Mouse (Mus musculus) embryonic facial prominence, embryonic 11.5 days (tissue): ENCODE measurements at regions not wholly inside any gene's neighbourhood (a gene's known extent, or its start where the extent isn't known, plus 50 kb on each side); places are given as distances from the start of the nearest gene placed in this dataset.

ENCODE experiments used
- ATAC-seq: fragments of 200-750 bp; cut with Nextera tagmentation; replicated peaks from 2 replicates; pipeline ENCODE4 v1.8.0; 2017; ENCODE audit warnings: low read depth; ENCODE audit not compliant: insufficient number of reproducible peaks, low FRiP score, low TSS enrichment
- DNase-seq: peaks from one replicate; pipeline ENCODE4 v3.0.0-alpha.2; 2015; ENCODE audit warnings: low spot score
- H3K27ac ChIP-seq: fragments of 300-500 bp; sonication (generic); replicated peaks from 2 replicates; pipeline ENCODE4 v1.5.1; 2014; ENCODE audit warnings: mild to moderate bottlenecking, low read depth, low read length, control low read depth
- H3K27me3 ChIP-seq: fragments of 300-500 bp; sonication (generic); 2 replicates; pipeline ENCODE4 v1.6.1; 2014; ENCODE audit warnings: mild to moderate bottlenecking, low read length, moderate library complexity, mixed read lengths; ENCODE audit not compliant: control insufficient read depth, insufficient read depth
- H3K36me3 ChIP-seq: fragments of 300-500 bp; sonication (generic); replicated peaks from 2 replicates; pipeline ENCODE4 v1.6.1; 2014; ENCODE audit warnings: low read depth, mild to moderate bottlenecking, low read length, moderate library complexity, mixed read lengths; ENCODE audit not compliant: control insufficient read depth, insufficient read depth
- H3K4me1 ChIP-seq: fragments of 300-500 bp; sonication (generic); 2 replicates; pipeline ENCODE4 v1.6.1; 2014; ENCODE audit warnings: low read length, mixed read lengths; ENCODE audit not compliant: control insufficient read depth, insufficient read depth
- H3K4me2 ChIP-seq: fragments of 300-500 bp; sonication (generic); 2 replicates; pipeline ENCODE4 v1.6.1; 2014; ENCODE audit warnings: low read depth, mild to moderate bottlenecking, control low read depth, low read length, moderate library complexity
- H3K4me3 ChIP-seq: fragments of 300-500 bp; sonication (generic); 2 replicates; pipeline ENCODE4 v1.5.1; 2014; ENCODE audit warnings: low read depth, low read length, control low read depth
- H3K9ac ChIP-seq: fragments of 300-500 bp; sonication (generic); replicated peaks from 2 replicates; pipeline ENCODE4 v1.6.1; 2014; ENCODE audit warnings: mild to moderate bottlenecking, control low read depth, low read length
- H3K9me3 ChIP-seq: fragments of 300-500 bp; sonication (generic); replicated peaks from 2 replicates; pipeline ENCODE4 v1.6.1; 2016; ENCODE audit warnings: mild to moderate bottlenecking, low read length, inconsistent platforms, mixed read lengths; ENCODE audit not compliant: control insufficient read depth
- WGBS: fragments of 180-500 bp; shearing (Covaris S2); extraction: QIAGEN DNeasy Blood & Tissue Kit; methylation state at CpG from one replicate; pipeline ENCODE4 v1.1.7; 2014; 5-methylcytosine and 5-hydroxymethylcytosine counted together

- H3K4me1 ChIP-seq, result no peaks in the 10 kb centered on the region
- WGBS, result 69% methylated on average over 6 of the region's 6 CpGs
- H3K27ac ChIP-seq, result no peak overlapping the region
- no peak overlapping the region for H3K9ac ChIP-seq
- H3K4me3 ChIP-seq, result no peak overlapping the region
- no peak for ATAC-seq
- no peaks in the 10 kb centered on the region for H3K36me3 ChIP-seq
- H3K27me3 ChIP-seq, result no peaks in the 10 kb centered on the region
- DNase-seq, result no peak
- H3K9me3 ChIP-seq, result no peaks in the 10 kb centered on the region
- H3K4me2 ChIP-seq, result no peak overlapping the region
Observed at GRCm38 (mm10) chr11:19107180-19107579, 88.4 kb upstream of the Meis1 start.

GRCm38 (mm10) chr11:19109055-19109454 lies 90.3 kb upstream of the Meis1 start:
- H3K9ac ChIP-seq, result no peak overlapping the region
- H3K9me3 ChIP-seq, result no peaks in the 10 kb centered on the region
- ATAC-seq (no peak), DNase-seq (no peak)
- H3K27ac ChIP-seq, result no peak overlapping the region
- H3K36me3 ChIP-seq, result no peaks in the 10 kb centered on the region
- H3K27me3 ChIP-seq, result no peaks in the 10 kb centered on the region
- no peak overlapping the region for H3K4me3 ChIP-seq
- WGBS, result 61% methylated on average over 4 of the region's 4 CpGs
- H3K4me1 ChIP-seq, result no peaks in the 10 kb centered on the region
- H3K4me2 ChIP-seq, result no peak overlapping the region

GRCm38 (mm10) chr11:19111916-19112575 lies 93.3 kb upstream of the Meis1 start:
- no peaks in the 10 kb centered on the region for H3K4me1 ChIP-seq
- ATAC-seq, result no peak
- no peak overlapping the region for H3K4me3 ChIP-seq
- no peak overlapping the region for H3K9ac ChIP-seq
- H3K36me3 ChIP-seq, result no peaks in the 10 kb centered on the region
- no peak overlapping the region for H3K27ac ChIP-seq
- no peak overlapping the region for H3K4me2 ChIP-seq
- 61% methylated on average over 7 of the region's 7 CpGs for WGBS
- no peak for DNase-seq
- no peaks in the 10 kb centered on the region for H3K27me3 ChIP-seq
- no peaks in the 10 kb centered on the region for H3K9me3 ChIP-seq

GRCm38 (mm10) chr11:19117121-19117520 lies 98.3 kb upstream of the Meis1 start:
- H3K27me3 ChIP-seq, result no peaks in the 10 kb centered on the region
- H3K4me3 ChIP-seq, result no peak overlapping the region
- no peak overlapping the region for H3K9ac ChIP-seq
- 66% methylated on average over 2 of the region's 2 CpGs for WGBS
- ATAC-seq (no peak), DNase-seq (no peak)
- no peak overlapping the region for H3K27ac ChIP-seq
- no peaks in the 10 kb centered on the region for H3K9me3 ChIP-seq
- H3K4me2 ChIP-seq, result no peak overlapping the region
- H3K4me1 ChIP-seq, result no peaks in the 10 kb centered on the region
- H3K36me3 ChIP-seq, result no peaks in the 10 kb centered on the region

- Histone ChIP-seq H3K27me3 (no peaks in the 10 kb centered on the region), H3K27ac (no peak overlapping the region), H3K4me1 (no peaks in the 10 kb centered on the region), H3K4me2 (no peak overlapping the region), H3K9ac (no peak overlapping the region), H3K9me3 (no peaks in the 10 kb centered on the region), H3K4me3 (no peak overlapping the region), H3K36me3 (no peaks in the 10 kb centered on the region)
- ATAC-seq (no peak), DNase-seq (no peak)
- 58% methylated on average over 4 of the region's 4 CpGs for WGBS
Observed at GRCm38 (mm10) chr11:19118258-19118657, 99.5 kb upstream of the Meis1 start.

- Histone ChIP-seq H3K4me2 (no peak overlapping the region), H3K27ac (no peak overlapping the region), H3K4me1 (no peaks in the 10 kb centered on the region), H3K27me3 (no peaks in the 10 kb centered on the region), H3K9ac (no peak overlapping the region), H3K9me3 (no peaks in the 10 kb centered on the region), H3K36me3 (no peaks in the 10 kb centered on the region), H3K4me3 (no peak overlapping the region)
- DNase-seq, result peak; percentile 43
- WGBS, result 45% methylated on average over 8 of the region's 8 CpGs
- ATAC-seq, result no peak
Observed at GRCm38 (mm10) chr11:19119927-19120827, 101.4 kb upstream of the Meis1 start.

- no peaks in the 10 kb centered on the region for H3K4me1 ChIP-seq
- DNase-seq, result peak; percentile 20
Observed at GRCm38 (mm10) chr11:19120871-19121270, 102.1 kb upstream of the Meis1 start.

GRCm38 (mm10) chr11:19135375-19136050 lies 116.7 kb upstream of the Meis1 start:
- 54% methylated on average over 2 of the region's 2 CpGs for WGBS
- Histone ChIP-seq H3K27ac (no peak overlapping the region), H3K4me2 (no peak overlapping the region), H3K27me3 (no peaks in the 10 kb centered on the region), H3K4me1 (no peaks in the 10 kb centered on the region), H3K9ac (no peak overlapping the region), H3K36me3 (no peaks in the 10 kb centered on the region), H3K9me3 (no peaks in the 10 kb centered on the region), H3K4me3 (no peak overlapping the region)
- DNase-seq (no peak), ATAC-seq (no peak)

More at GRCm38 (mm10) chr11:19120871-19121270, 102.1 kb upstream of the Meis1 start:
- Histone ChIP-seq H3K36me3 (no peaks in the 10 kb centered on the region), H3K27me3 (no peaks in the 10 kb centered on the region), H3K9ac (no peak overlapping the region), H3K4me3 (no peak overlapping the region), H3K4me2 (no peak overlapping the region), H3K27ac (no peak overlapping the region), H3K9me3 (no peaks in the 10 kb centered on the region)
- ATAC-seq, result no peak
- 51% methylated on average over 3 of the region's 3 CpGs for WGBS
